Comparison of ENCODE assay signal across 8 mouse cellular contexts in the genomic region with DNA sequence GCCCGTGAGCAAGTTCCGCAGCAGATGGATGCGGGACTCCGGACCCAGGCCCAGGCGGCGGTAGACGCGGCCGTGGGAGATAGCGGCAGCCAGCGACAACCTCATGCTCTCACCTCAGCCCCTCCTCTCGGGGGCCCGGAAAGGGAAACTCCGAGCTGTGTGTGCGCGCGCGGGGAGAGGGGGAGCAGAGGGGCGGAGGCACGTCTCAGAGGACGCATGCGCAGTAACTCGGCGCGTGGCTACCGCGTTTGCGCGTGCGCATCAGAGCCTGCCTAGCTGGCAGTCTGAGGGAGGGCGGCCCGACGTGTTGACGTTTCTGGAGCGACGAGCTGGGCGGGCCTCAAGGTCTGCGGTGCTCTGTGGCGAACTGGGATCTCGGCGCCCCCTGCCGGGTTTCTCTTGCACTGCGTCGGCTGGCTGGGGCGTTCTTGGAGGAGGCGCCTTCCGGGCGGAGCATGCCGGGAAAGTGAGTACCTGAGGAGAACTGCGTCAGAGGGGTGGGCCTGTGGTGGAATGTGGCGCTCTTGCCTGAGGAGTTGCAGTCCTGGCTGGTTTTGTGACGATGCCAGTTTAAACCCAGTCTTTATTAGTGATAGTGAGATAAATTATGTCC. TPM values are rescaled to one million over a fixed set of nuclear protein-coding genes. Genes with fewer than 3 reads are reported as not detected.
DNase-seq lines count a peak whose midpoint lies in the region; ATAC-seq lines count a peak whose summit lies in the region.

Gene Mrpl17, minus strand, starts transcription at position 223 of the 613 bp plus-strand sequence.

- WGBS in lung, embryonic 16.5 days, result under 1% methylated on average over 45 of the region's 52 CpGs

- peak within 1 kb of the TSS; percentile 89 for H3K27ac ChIP-seq in lung, embryonic 16.5 days (ENCODE audit: low read length)

- H3K4me2 ChIP-seq in lung, embryonic 16.5 days (ENCODE audit: low read depth, low read length), result peak within 1 kb of the TSS; percentile 66

- ATAC-seq in hematopoietic stem cell, adult 5-6 weeks (replicated peaks in 1 of 2; ENCODE audit: insufficient read depth in 1 of 2, low FRiP score in 2 of 2, low TSS enrichment in 1 of 2, low read depth in 1 of 2, poor library complexity in 2 of 2, severe bottlenecking in 2 of 2), result peak; percentile 97
- peak; percentile 98 for ATAC-seq in lung, embryonic 16.5 days (ENCODE audit: low read depth)

- DNase-seq in MEL-GATA-1-ER (ENCODE audit: extremely low read depth, low read depth), result peak; percentile 89
- peak; percentile 100 for DNase-seq in cerebellum, adult 8-10 months
- peak; percentile 99 for DNase-seq in forelimb bud, embryonic 11.5 days (ENCODE audit: low read depth, low spot score)
- peak; percentile 99 for DNase-seq in layer of hippocampus, adult 9-10 months (ENCODE audit: low spot score)
- DNase-seq in ovary, postnatal 10 days (ENCODE audit: low spot score), result peak; percentile 99
- peak; percentile 99 to 100 for DNase-seq in thymus, postnatal 10 days (ENCODE audit: low spot score in 2 of 2)

- peak within 1 kb of the TSS; percentile 91 for H3K4me3 ChIP-seq in lung, embryonic 16.5 days (ENCODE audit: low read length)

- peak within 1 kb of the TSS; percentile 97 for H3K9ac ChIP-seq in lung, embryonic 16.5 days (ENCODE audit: low read length)

- H3K27me3 ChIP-seq in lung, embryonic 16.5 days (ENCODE audit: control insufficient read depth, insufficient read depth, low read depth, low read length), result no peaks in the 10 kb centered on the region

- H3K4me1 ChIP-seq in lung, embryonic 16.5 days (replicated peaks; ENCODE audit: control insufficient read depth, insufficient read depth, low read length), result peaks cover 13% of the 10 kb centered on the region

- no peaks in the 10 kb centered on the region for H3K9me3 ChIP-seq in lung, embryonic 16.5 days (ENCODE audit: control insufficient read depth, low read length)

- peaks cover 12% of the 10 kb centered on the region for H3K36me3 ChIP-seq in lung, embryonic 16.5 days (ENCODE audit: control insufficient read depth, insufficient read depth, low read length)

RNA-seq across cellular contexts. Expression of gene Mrpl17, which starts in this region (rescaled TPM):
- 43.5 and 55.5 TPM in 2 replicates for total RNA-seq in hematopoietic stem cell, adult 5-6 weeks (2017)
- 344 and 345 TPM in 2 replicates for polyA plus RNA-seq in lung, embryonic 16.5 days (2015; fragmentation: Nextera tagmentation; extraction: Ambion mirVana)

Comparison
In these comparisons a context has a peak if more than half of its experiments do, and no peak if none do; other contexts are left out.
1. Peak in every context shown above with its lines: DNase-seq, ATAC-seq, H3K4me3 ChIP-seq and H3K27ac ChIP-seq.